9 mouse cellular contexts compared by ENCODE assay signal in the genomic region with DNA sequence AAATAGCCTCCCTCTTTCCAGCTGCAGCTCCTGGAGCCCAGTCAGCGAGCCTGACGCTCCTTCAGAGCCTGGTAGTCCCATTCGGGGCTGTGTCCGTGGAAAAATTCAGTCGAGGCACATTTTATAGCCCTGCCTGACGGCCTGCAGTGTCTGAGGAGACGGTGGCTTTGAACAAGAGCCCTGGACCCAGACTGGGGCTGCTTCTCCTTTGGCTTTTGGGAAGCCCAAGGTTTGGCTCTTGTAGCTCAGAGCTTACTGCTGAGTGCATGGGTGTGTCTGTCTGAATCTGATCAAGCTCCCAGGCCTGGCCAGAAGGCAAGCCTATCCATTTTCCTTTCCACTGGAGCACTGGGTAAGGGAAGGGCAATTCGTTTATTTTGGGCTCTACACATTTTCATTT. TPM values are rescaled to one million over a fixed set of nuclear protein-coding genes. Genes with fewer than 3 reads are reported as not detected.
A peak's percentile ranks its signal among the peaks of the same experiment; 100 is the strongest.
DNase-seq lines count a peak whose midpoint lies in the region; ATAC-seq and TF ChIP-seq lines count a peak whose summit lies in the region.
"Had no signal": no experiment of that assay in that cellular context is flagged by ENCODE, and none has a peak within 500 bp of the region (broad histone marks: within the 10 kb centered on the region; RNA-seq: fewer than 3 reads in every experiment).

No protein-coding gene starts in this region.

- 47% methylated on average over 8 of the region's 8 CpGs for WGBS in lung, embryonic 15.5 days
- 26% methylated on average over 8 of the region's 8 CpGs for WGBS in forebrain, postnatal 0 days
- 21% methylated on average over 8 of the region's 8 CpGs for WGBS in limb, embryonic 13.5 days
- 47% methylated on average over 8 of the region's 8 CpGs for WGBS in stomach, embryonic 14.5 days

- peaks cover 3% of the 10 kb centered on the region; the same call in 1 of the 2 replicates for H3K27me3 ChIP-seq in lung, embryonic 15.5 days
- no peaks in the 10 kb centered on the region for H3K27me3 ChIP-seq in forebrain, postnatal 0 days (ENCODE audit: insufficient read depth, low read length)
- peaks cover 8% of the 10 kb centered on the region; the same call in 1 of the 2 replicates for H3K27me3 ChIP-seq in limb, embryonic 13.5 days
- H3K27me3 ChIP-seq in stomach, embryonic 14.5 days (ENCODE audit: control insufficient read depth, insufficient read depth, low read length): no peaks in the 10 kb centered on the region

- no peak overlapping the region for H3K27ac ChIP-seq in lung, embryonic 15.5 days
- H3K27ac ChIP-seq in forebrain, postnatal 0 days (ENCODE audit: low read depth, low read length): peak overlapping the region; percentile 46; the same call in 1 of the 2 replicates
- peak overlapping the region; percentile 76 for H3K27ac ChIP-seq in limb, embryonic 13.5 days
- peak overlapping the region; percentile 84; the same call in 1 of the 2 replicates for H3K27ac ChIP-seq in stomach, embryonic 14.5 days (ENCODE audit: low read length)

- H3K9ac ChIP-seq in lung, embryonic 15.5 days: peak overlapping the region; percentile 90
- H3K9ac ChIP-seq in forebrain, postnatal 0 days: peak overlapping the region; percentile 99
- H3K9ac ChIP-seq in limb, embryonic 13.5 days: peak overlapping the region; percentile 43; the same call in 1 of the 2 replicates
- peak overlapping the region; percentile 71 for H3K9ac ChIP-seq in stomach, embryonic 14.5 days (replicated peaks; ENCODE audit: low read depth, low read length)

- H3K4me1 ChIP-seq in lung, embryonic 15.5 days: peaks cover 28% of the 10 kb centered on the region
- peaks cover 22% of the 10 kb centered on the region for H3K4me1 ChIP-seq in forebrain, postnatal 0 days (ENCODE audit: insufficient read depth)
- H3K4me1 ChIP-seq in limb, embryonic 13.5 days: peaks cover 45% of the 10 kb centered on the region
- H3K4me1 ChIP-seq in stomach, embryonic 14.5 days (ENCODE audit: control insufficient read depth, insufficient read depth, low read length): peaks cover 17% of the 10 kb centered on the region

- no peak for DNase-seq in lung, adult 18-20 months
- no peak for DNase-seq in forebrain, postnatal 0 days
- DNase-seq in adrenal gland, postnatal 4 days (ENCODE audit: low spot score in 2 of 2): no peak
- DNase-seq in thymus, adult 18-20 months: no peak

- no peak for ATAC-seq in lung, embryonic 15.5 days (ENCODE audit: borderline replicate concordance, extremely low read depth, low FRiP score, low TSS enrichment)
- no peak for ATAC-seq in forebrain, postnatal 0 days
- no peak for ATAC-seq in limb, embryonic 13.5 days (ENCODE audit: low FRiP score, low read depth)
- ATAC-seq in stomach, embryonic 14.5 days (ENCODE audit: insufficient number of reproducible peaks, insufficient read depth, low FRiP score, low read depth): no peak
- ATAC-seq in frontal cortex, adult (ENCODE audit: low TSS enrichment): no peak

- H3K4me3 ChIP-seq in lung, embryonic 15.5 days: peak overlapping the region; percentile 78
- peak overlapping the region; percentile 91 for H3K4me3 ChIP-seq in forebrain, postnatal 0 days (ENCODE audit: low read depth, low read length)
- H3K4me3 ChIP-seq in limb, embryonic 13.5 days: peak overlapping the region; percentile 85
- peak overlapping the region; percentile 62 for H3K4me3 ChIP-seq in stomach, embryonic 14.5 days (ENCODE audit: low read depth, low read length)

- no peaks in the 10 kb centered on the region for H3K36me3 ChIP-seq in lung, embryonic 15.5 days
- H3K36me3 ChIP-seq in forebrain, postnatal 0 days (ENCODE audit: insufficient read depth): no peaks in the 10 kb centered on the region
- no peaks in the 10 kb centered on the region for H3K36me3 ChIP-seq in limb, embryonic 13.5 days
- H3K36me3 ChIP-seq in stomach, embryonic 14.5 days (ENCODE audit: control insufficient read depth, insufficient read depth, low read length): no peaks in the 10 kb centered on the region

- no peak for TF ChIP-seq CTCF in forebrain, postnatal 0 days (IDR thresholded peaks at IDR 0.05; ENCODE audit: low read depth)

- H3K4me2 ChIP-seq in lung, embryonic 15.5 days: peak overlapping the region; percentile 97
- peak overlapping the region; percentile 72 for H3K4me2 ChIP-seq in forebrain, postnatal 0 days (ENCODE audit: low read depth)
- H3K4me2 ChIP-seq in limb, embryonic 13.5 days (replicated peaks): peak overlapping the region; percentile 84
- peak overlapping the region; percentile 72 for H3K4me2 ChIP-seq in stomach, embryonic 14.5 days (replicated peaks; ENCODE audit: low read depth, low read length)

- H3K9me3 ChIP-seq in lung, embryonic 15.5 days: no peaks in the 10 kb centered on the region
- no peaks in the 10 kb centered on the region for H3K9me3 ChIP-seq in forebrain, postnatal 0 days (ENCODE audit: low read length)
- H3K9me3 ChIP-seq in limb, embryonic 13.5 days: no peaks in the 10 kb centered on the region
- H3K9me3 ChIP-seq in stomach, embryonic 14.5 days (ENCODE audit: control insufficient read depth, low read depth, low read length): no peaks in the 10 kb centered on the region
- H3K9me3 ChIP-seq: megakaryocyte, embryonic 14.5 days had no signal

RNA-seq across cellular contexts. Expression of gene Pik3c2b, which starts 2.1 kb away (rescaled TPM):
- 6.0 and 6.1 TPM in 2 replicates for polyA plus RNA-seq in lung, embryonic 15.5 days (2015; fragmentation: Nextera tagmentation; extraction: Ambion mirVana)
- 17.1 and 18.3 TPM in 2 replicates for total RNA-seq in forebrain, postnatal 0 days (2014; rRNA removed)
- 5.7 and 7.2 TPM in 2 replicates for polyA plus RNA-seq in forebrain, postnatal 0 days (2015; fragmentation: Nextera tagmentation; extraction: Ambion mirVana)
- polyA plus RNA-seq in limb, embryonic 13.5 days (2015; fragmentation: Nextera tagmentation; extraction: Ambion mirVana): 6.8 and 7.1 TPM in 2 replicates
- 10.7 and 13.8 TPM in 2 replicates for polyA plus RNA-seq in stomach, embryonic 14.5 days (2014; fragmentation: Nextera tagmentation; extraction: Ambion mirVana)
- 10 to 100 TPM; 11.0 to 11.2 TPM for total RNA-seq in adrenal gland, postnatal 4 days (2021)

RNA-seq across cellular contexts. Expression of gene Mdm4, which starts 17.2 kb away (rescaled TPM):
- polyA plus RNA-seq in lung, embryonic 15.5 days (2015; fragmentation: Nextera tagmentation; extraction: Ambion mirVana): 33.3 and 36.7 TPM in 2 replicates
- total RNA-seq in forebrain, postnatal 0 days (2014; rRNA removed): 60.4 and 74.8 TPM in 2 replicates
- 22.2 and 27.4 TPM in 2 replicates for polyA plus RNA-seq in forebrain, postnatal 0 days (2015; fragmentation: Nextera tagmentation; extraction: Ambion mirVana)
- 40.2 and 45.9 TPM in 2 replicates for polyA plus RNA-seq in limb, embryonic 13.5 days (2015; fragmentation: Nextera tagmentation; extraction: Ambion mirVana)
- polyA plus RNA-seq in stomach, embryonic 14.5 days (2014; fragmentation: Nextera tagmentation; extraction: Ambion mirVana): 69.7 and 71.6 TPM in 2 replicates
- 100 to 1,000 TPM; 119 to 122 TPM for total RNA-seq in adrenal gland, postnatal 4 days (2021)

Comparison
In these comparisons a context has a peak if more than half of its experiments do, and no peak if none do; other contexts are left out.
1. H3K9ac ChIP-seq: peak in every context shown above with its lines; median percentile 99 in forebrain, postnatal 0 days; 90 in lung, embryonic 15.5 days; 71 in stomach, embryonic 14.5 days; 43 in limb, embryonic 13.5 days.